Mouse (Mus musculus) telencephalon, adult 2 months (tissue): Measurements from ENCODE around the gene Camk1d.
"Not testable (repeated sequence)": the region's sequence is repeated elsewhere in the genome, so short reads cannot be mapped to it uniquely, and the experiment has no call there.

Experiments
- DNase-seq: peaks from one replicate; pipeline ENCODE4 v3.0.0-alpha.2; 2011; ENCODE audit warnings: low read depth, low spot score

The Camk1d gene

DNA sequence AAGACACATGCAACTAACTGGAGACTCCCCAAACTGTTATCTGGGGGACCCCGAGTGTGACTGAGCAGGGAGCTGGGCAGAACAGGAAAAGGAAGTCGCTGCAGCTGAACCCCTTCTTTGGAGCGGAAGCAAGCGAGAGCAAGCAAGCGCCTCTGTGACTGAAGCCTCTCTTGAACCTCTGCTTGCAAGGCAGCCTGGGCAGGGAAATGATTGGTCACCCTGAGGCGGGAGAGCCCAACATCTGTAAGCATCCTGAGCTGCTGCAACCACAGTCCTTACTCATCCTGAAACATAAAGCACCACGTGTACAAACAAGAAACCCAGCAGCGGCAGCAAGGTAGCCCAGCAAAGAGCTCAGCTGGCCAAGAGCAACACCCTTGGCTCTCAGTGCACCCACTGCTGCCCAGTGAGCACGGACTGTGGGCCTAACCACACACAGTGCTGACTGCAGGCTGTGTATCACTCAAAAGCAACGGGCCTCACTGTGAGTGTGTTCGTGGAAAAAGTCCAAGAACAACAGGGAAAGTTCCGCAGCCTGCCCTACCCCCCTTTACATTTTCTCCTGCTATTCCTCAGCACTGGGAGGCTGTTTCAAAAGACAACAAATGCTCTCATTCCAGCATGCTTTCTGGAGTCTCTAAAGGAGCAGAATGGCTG lies 100.5 kb downstream of the Camk1d start:
- DNase-seq, result no peak

DNA sequence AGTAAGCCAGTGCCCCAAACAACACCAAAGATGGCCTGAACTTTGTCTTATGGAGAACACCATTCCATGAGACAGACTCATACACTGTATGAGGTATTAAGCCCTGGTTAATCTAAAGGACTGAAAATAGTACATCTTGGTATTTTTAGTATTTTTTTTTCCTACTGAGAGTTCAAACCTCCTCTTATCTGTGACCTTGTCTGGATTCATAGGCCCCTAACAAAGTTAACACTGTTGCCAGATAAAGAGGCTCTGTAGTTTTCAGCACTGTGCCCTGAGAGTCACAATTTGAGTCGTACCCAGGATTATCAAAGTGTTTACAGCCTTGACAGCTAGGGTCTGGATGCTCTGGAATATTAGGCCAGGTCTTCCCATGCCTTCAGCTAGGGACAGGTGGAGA lies 102.7 kb downstream of the Camk1d start:
- no peak for DNase-seq

DNA sequence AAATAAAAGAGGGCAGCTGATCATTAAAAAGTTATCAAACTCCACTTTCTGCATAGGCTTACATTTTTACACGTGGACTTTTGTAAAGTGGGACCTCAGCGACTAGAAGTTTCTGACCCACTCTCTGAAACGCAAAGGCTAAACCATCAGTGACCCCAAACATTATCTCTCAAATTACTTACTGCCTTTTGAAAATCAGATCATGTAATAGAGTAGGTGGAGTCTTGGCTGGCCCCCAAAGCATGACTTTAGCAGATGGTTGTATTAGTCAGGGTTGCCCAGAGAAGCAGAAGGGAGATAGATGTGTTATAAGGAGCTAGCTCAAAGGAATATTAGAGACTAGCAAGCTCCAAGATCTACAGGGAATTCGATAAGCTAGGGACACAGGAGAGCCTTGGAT lies 103.8 kb downstream of the Camk1d start:
- DNase-seq, result no peak

DNA sequence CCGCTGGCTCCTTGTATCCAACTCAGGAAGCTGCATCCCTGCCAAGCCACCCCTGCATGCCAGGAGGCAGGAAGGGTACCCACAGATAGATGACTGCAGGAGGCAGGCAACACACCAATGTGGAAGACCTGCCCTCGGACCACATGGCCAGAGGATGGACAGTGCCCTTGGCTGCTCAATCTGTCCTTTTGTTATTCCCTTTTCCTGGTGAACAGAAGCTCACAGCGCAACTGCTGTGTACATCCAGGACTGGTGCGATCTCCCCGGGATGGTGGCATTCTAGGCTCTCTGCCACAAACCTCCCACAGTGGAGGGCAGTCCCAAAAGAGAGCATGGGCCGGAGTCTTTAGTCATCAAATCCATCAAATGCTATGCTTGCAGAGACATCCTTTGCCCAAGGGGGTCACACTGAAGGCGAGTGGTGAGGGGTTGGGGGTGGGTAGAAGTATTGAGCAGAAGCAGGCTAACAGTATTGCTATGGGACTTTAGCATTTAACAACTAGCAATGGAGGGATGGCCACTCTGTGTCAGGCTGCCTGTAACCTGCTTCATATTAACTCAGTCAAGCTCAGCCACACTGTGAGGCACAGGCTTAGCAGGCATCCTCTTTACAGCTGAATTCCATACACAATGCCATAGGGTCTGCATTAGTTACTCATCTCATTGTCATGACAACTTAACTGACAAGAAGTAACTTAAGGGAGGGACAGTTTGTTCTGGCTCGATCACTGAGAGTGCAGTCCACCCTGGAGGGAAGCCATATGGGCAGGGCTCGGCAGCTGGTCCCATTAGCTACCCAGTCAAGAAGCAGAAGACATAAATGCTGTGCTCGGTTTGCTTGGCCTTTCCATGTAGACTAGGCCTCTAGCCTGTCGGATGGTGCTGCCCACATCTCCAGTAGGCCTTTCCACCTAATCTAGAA lies 106.1 kb downstream of the Camk1d start:
- no peak for DNase-seq

DNA sequence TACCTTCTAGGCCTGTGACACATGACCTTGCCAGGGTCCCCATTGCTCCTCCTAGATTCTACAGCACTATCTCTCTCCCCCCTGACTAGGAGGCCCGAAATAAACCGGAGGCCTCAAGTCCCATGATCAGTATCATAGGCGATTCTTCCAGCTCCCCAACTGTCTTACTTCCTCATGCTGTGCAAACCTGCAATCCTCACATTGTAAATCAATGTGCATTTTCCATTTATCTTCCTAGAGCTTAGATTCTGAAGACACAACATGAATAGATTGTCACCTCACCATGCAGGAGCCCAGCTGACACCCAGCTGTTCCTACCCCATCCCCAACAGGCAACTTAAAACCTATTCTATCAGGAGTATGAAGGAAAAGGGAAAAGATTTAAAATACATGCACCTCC lies 108.5 kb downstream of the Camk1d start:
- no peak for DNase-seq

DNA sequence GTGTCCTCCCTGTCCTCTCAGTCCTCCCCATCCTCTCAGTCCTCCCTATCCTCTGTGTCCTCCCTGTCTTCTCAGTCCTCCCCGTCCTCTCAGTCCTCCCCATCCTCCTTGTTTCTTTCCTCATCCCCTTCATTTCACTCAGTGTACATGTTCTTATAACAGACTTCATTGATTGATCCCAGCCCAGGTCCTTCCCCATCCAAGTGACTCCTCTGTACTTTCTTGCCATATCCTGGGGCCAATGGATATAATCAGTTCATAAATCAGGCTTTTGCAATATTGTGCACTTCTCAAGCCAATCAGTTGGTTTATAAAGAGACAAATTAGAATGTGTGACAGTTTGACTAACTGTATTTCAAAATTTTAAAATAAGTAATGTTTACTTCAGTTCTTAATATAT lies 112.3 kb downstream of the Camk1d start:
- no peak for DNase-seq

DNA sequence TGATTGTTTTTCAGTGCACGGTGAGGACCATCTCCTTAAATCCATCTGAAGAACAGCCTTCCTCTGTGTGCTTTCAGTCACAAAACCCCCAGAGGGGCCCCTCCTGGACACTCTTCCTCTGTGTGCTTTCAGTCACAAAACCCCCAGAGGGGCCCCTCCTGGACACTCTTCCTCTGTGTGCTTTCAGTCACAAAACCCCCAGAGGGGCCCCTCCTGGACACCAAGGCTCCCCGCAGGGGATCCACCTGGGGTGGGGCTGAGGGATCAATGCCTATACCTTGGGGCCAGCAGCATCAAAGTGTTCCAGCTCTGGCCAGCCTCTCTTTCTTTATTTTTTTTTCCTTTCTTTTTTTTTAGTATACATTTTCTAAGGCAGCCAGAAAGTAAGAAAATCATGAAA lies 113.1 kb downstream of the Camk1d start:
- DNase-seq, result not testable (repeated sequence)

DNA sequence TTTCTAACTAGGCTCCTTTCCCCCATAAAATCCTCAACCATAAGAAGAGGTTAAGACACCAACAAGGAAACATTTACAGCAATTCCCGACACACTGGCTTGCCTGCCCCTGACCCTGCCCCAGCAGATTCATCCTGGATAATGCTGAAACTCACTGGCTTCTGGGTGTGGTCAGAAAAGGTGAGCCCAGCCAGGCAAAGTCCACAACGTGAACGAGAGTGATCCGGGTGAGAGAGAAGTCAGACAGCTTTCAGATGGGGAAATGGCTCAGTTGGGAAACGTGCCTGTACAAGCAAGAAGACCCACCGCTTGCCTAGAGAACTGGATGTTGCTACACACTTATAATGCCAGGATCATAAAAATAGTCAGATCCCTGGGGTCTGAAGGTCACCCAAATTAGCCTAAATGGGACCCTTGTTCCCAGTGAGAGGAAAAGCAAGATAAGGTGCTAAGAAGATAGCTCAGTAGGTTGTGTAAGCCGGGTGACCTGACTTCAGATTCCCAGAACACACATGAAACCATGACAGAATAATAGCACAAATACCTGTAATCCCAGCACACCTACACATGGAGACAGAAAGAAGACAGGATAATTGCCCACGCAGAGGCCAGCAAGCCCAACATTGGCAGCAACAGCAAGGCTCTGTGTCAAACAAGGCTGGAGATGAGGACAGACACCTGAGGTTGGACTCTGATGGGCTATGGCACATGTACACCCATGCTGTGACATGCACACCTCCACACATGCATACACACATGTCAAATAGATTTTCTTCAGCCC lies 113.9 kb downstream of the Camk1d start:
- no peak for DNase-seq

DNA sequence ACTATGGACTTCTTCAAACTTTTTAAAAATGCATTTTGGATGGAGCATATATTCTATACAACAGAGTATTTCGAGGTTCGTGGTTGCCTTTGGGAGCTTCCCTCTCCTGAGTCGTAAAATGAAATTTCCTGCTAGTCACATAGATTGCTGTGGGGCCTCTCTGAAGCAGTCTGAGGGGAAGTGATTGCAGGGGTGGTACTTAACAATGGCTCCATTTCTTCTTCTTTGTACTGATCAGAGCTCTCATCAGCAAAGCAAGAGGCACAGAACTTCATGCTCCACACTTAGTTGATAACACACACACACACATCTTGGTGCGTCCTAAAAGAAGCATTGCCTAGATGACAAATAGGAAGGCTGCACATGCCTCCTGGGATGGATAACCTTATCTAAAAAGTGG lies 114.6 kb downstream of the Camk1d start:
- no peak for DNase-seq

DNA sequence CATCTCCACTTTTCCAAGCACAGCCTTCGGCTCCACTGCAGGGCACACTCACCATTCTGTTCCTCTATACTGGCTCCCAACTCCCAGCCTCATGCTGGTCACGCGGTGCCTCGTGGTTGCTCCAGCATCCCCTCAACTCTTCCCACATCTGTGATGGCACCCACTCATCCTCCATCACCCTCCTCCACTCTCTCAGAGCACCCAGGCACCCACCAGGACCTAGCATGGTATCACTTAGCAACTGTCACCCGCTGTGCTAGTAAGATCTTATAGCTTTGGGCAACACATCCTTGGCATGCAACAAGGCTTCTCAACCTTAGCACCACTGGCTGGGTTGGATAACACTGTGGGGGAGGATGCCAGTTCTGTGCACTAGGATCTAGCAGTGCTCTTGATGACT lies 115.8 kb downstream of the Camk1d start:
- DNase-seq, result no peak

DNA sequence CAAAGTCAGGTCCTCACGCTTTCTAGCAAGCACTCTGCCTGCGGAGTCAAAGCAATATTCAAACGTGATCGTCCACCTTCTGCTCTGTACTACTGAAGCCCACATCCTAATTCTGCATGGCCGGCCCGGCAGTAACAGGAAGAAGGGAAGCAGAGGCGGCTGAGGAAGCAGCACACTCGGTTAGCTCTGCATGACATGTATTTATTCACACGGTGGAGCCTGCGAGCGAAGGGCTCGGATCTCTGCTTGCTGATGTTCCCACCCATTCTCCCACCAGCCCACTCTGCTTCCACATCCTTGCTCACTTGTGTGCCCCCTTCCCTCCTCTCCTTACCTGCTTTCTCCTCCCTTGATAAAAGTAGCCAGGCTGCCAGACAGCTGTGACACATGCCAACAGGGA lies 117.4 kb downstream of the Camk1d start:
- DNase-seq, result no peak

DNA sequence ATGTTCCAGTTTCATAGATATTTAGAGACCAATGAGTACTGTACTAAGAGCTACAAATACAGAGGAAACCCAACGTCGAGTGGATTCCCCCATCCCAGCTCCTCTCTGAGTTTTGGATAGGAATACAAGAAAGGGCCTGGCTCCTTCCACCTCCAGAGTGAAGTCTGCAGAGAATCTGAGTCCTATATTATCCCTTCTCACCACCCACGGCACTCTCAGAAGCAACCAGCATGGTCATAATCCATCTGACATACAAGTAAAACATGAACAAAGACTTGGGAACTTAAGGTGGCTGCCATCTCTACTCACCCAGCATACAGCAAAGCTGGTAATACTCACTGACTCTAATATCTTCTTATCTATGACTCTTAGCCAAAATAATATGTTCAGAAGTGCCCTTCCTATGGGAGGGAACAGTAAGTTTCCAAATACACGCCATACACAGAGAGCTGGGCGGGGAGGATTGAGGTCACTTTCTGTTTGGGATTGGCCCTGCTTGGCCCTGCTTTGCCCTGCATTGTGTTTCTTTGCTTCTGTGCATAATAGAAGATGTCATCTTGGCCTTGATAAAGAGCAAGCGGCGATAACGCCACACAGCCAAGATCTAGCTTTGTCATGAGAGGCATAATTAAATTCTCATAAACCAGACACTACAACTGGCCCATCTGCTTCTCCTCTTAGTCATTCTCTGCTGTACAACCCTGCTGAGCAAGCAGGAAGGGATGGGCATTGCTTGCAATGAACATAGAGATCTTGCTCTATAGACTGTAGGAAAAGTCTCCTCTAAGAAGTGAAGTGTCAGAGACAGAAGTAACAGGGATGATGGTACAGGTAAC lies 118.7 kb downstream of the Camk1d start:
- no peak for DNase-seq

DNA sequence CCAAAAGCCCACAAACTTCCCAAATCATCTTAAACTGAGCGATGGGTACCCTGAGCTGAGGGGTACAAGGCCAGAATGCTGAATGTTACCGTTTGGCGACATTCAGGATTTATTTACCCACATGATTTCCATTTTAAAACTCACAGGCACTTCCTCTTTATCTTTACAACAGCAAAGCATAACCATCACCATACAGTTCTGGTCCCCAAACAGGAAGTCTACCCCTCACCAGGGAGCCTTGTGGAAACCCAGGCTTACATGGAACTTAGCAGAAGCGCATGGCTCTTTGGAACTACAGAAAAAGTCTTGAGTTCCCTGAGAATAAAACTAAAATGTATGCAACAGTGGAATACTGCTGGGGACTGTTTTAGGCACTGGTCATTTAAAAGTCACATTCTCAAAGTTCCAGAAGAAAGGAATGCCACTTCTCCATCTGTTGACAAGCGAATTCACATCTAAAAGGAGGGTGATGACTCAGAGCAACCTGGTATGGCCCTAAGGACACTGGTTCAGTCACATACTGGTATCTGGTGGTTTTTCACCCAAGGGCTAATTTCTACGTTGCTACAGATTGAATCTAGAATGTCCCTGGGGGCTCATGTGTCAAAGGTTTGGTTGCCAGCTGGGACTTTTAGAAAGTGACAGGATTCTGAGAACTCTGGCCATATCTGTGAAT lies 121.7 kb downstream of the Camk1d start:
- DNase-seq, result no peak

DNA sequence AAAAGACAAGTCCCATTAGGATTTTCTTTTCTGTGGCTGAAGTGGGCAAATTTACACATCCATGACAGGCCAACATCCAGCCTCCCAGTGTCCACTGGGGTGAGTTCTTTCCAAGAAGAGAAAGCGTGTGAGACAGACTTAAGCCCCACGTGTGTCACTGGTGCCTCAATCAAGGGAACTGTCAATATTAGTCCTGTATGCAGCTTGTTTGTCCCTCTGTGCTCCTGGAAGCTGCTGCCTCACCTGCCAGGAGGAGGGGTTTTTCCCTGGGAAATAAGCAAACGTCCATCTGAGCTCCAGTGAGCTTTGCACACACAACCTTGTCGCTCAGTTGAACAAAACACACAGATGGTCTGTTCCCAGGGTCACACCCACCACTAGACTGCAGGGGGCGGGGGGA lies 124.2 kb downstream of the Camk1d start:
- DNase-seq, result no peak

DNA sequence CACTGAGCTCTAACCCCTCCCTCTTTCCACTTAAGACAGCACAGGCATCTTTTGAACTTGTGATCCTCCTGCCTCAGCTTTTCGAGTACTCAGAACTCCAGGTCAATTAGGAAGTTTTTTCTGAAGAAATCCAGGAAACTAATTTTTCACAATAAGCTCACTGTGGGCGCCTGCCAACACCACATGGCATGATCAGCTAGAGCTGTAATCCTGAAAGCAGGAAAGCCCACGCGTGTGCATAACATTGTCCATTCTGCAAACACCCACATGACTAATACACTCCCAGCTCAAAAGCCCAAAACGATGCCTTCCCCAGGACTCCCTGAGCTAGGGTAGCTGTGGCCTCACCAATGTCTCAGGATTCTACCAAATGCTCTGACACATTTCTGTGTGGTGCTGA lies 125.2 kb downstream of the Camk1d start:
- DNase-seq, result peak; percentile 55

DNA sequence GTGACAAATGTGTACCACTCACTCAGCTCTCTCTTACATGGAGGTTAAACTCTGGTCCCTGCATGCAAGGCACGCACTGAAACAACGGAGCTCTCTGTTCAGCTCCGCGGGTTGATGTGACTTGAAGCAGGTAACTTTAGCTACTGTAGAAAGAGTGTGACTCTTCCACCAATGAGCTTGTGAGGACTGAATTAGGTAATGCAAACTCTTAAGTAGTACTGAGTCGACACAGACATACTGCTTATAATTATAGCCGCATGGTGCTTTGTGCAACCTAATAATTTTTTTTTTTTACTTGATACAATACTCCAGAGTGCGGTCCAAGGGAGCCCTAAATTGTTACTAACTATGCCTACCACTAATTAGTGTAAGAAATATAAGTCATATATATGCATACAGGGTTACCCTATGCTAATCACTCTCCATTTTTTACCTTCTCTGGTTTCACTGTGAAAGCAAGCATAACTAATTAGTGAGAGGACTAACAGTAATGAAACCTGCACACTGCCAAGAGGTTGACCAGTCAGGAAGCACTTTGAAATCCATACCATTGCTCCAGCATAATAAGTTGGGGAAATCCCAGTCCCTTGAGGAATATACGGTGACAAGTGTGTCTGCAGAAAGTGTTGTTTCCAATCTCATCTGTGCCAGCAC lies 125.9 kb downstream of the Camk1d start:
- DNase-seq, result no peak

DNA sequence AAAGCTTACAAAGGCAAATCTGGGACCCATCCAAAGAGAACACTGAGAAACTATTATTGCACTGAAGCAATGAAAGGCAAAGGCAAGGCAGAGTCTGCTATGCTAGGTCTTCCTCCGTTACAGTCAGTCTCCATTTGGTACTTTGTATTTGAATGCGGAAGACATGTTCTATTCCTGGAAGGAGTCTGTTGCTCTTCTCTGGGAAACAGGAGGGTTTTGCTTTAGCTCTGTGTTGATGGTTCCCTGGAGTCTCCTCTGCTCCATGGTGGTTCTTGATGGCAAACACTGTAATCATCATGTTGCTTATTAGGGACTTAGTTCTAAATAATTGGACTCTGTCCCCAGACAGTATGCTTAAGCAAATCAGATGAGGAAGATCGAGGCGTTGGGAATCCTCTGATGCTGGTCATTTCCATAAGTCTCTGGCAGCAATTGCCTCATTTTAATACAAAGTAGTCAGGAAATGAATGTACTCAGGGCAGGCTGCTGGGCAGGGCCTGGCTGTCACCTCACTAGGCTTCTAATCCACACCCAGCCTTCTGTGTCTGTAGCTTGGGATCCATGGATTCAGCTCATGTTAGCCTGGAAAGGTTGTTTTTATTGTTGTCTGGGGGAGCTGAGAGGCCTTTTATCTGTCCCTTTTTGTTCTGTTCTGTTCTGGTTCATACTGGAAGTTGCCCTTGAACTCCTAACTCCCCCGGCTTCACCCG lies 129.8 kb downstream of the Camk1d start:
- no peak for DNase-seq

DNA sequence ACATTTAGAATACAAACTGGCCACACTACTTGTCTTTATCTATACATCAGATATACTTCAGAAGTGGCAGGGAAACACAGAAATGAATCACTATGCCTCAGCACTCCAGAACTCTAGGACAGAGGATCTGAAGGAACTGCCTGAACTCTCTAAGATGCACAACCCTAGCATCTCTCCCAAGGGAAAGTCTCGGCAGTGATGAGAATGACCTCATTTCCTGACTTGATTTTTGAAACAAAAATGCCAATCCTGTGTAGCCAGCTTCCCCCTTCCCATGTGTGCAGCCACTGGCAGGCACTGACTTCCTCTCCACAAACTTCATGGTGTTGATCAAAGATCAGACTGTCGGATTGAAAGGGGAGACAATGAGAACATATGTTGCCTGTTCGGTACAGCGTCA lies 134.9 kb downstream of the Camk1d start:
- no peak for DNase-seq

DNA sequence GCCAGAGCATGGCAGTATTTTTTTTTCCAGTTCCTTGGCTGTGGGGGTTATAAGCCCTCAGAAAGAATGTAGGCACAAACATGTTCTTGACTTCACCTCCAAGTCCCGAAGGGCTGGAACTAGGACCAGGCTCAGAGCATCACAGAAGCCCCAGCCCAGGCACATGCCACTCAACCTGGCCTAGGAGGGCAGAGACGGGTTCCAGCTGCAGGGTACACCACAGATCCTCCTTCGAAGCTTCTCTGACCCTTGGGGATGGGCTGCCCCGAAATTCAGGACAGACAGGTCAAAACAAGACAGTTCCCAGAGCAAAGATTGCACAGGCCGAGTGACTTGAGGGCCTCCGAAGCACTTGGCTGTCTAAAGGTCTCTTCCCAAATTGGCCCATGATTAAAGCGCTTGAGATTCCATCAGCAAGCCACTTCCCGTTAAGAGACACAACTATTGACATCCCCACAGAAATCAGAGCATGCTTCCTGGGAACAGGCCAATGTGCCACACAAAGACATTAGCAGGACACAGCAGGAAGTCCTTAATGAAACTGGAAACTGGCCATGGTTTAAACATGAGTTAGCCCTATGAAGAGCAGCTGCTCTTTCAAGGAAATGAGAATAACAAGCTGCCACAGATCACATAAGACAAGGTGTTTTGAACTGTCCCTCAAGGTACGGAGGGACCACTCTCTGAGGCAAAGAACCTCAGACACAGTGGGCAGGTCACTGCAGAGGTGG lies 136.8 kb downstream of the Camk1d start:
- no peak for DNase-seq
